ENCODE assay signal across 8 mouse cellular contexts in genomic region chr17:29326531-29327529, GRCm38 (mm10). TPM values are rescaled to one million over a fixed set of nuclear protein-coding genes. Genes with fewer than 3 reads are reported as not detected.
DNase-seq lines count a peak whose midpoint lies in the region; ATAC-seq lines count a peak whose summit lies in the region.

No protein-coding gene starts in this region.

- H3K27ac ChIP-seq in kidney, embryonic 15.5 days, result no peak overlapping the region
- H3K27ac ChIP-seq in lung, embryonic 16.5 days (ENCODE audit: low read length), result no peak overlapping the region

- intact Hi-C loops in heart, postnatal 25 days (cut with DNase I), result no loop called here

- peak overlapping the region; percentile 32 for H3K4me3 ChIP-seq in kidney, embryonic 15.5 days (replicated peaks)
- H3K4me3 ChIP-seq in lung, embryonic 16.5 days (ENCODE audit: low read length), result peak overlapping the region; percentile 34

- H3K4me2 ChIP-seq in kidney, embryonic 15.5 days, result peak overlapping the region; percentile 58
- H3K4me2 ChIP-seq in lung, embryonic 16.5 days (ENCODE audit: low read depth, low read length), result peak overlapping the region; percentile 57

- H3K9ac ChIP-seq in kidney, embryonic 15.5 days, result peak overlapping the region; percentile 37; the same call in 1 of the 2 replicates
- H3K9ac ChIP-seq in lung, embryonic 16.5 days (ENCODE audit: low read length), result peak overlapping the region; percentile 32; the same call in 1 of the 2 replicates

- H3K27me3 ChIP-seq in kidney, embryonic 15.5 days, result peaks cover 34% of the 10 kb centered on the region
- H3K27me3 ChIP-seq in lung, embryonic 16.5 days (ENCODE audit: control insufficient read depth, insufficient read depth, low read depth, low read length), result peaks cover 9% of the 10 kb centered on the region; the same call in 1 of the 2 replicates

- DNase-seq in kidney, adult 9 months, result no peak
- DNase-seq in embryo, embryonic 9.5 days (ENCODE audit: extremely low spot score), result peak; percentile 60
- DNase-seq in heart, postnatal 25 days (ENCODE audit: low spot score), result peak; percentile 35
- no peak for DNase-seq in ovary, adult 18-20 months (ENCODE audit: low spot score)
- DNase-seq in urinary bladder, postnatal 36 days (ENCODE audit: low spot score in 2 of 2), result no peak

- 19% methylated on average over 52 of the region's 52 CpGs for WGBS in kidney, embryonic 15.5 days
- WGBS in lung, embryonic 16.5 days, result 21% methylated on average over 52 of the region's 52 CpGs

- H3K9me3 ChIP-seq in kidney, embryonic 15.5 days (replicated peaks), result no peaks in the 10 kb centered on the region
- H3K9me3 ChIP-seq in lung, embryonic 16.5 days (ENCODE audit: control insufficient read depth, low read length), result no peaks in the 10 kb centered on the region

- peaks cover 43% of the 10 kb centered on the region for H3K4me1 ChIP-seq in kidney, embryonic 15.5 days
- peaks cover 9% of the 10 kb centered on the region; the same call in 1 of the 2 replicates for H3K4me1 ChIP-seq in lung, embryonic 16.5 days (replicated peaks; ENCODE audit: control insufficient read depth, insufficient read depth, low read length)

- no peak for ATAC-seq in kidney, embryonic 15.5 days (replicated peaks; ENCODE audit: low FRiP score)
- peak; percentile 26; the same call in 1 of the 2 replicates for ATAC-seq in lung, embryonic 16.5 days (ENCODE audit: low read depth)
- ATAC-seq in granulocyte monocyte progenitor cell, adult 5-6 weeks (replicated peaks; ENCODE audit: poor library complexity, severe bottlenecking), result no peak

- peaks cover 20% of the 10 kb centered on the region for H3K36me3 ChIP-seq in kidney, embryonic 15.5 days
- H3K36me3 ChIP-seq in lung, embryonic 16.5 days (ENCODE audit: control insufficient read depth, insufficient read depth, low read length), result peaks cover 8% of the 10 kb centered on the region

RNA-seq across cellular contexts. Expression of gene Pi16, which starts 9.3 kb away (rescaled TPM):
- polyA plus RNA-seq in kidney, embryonic 15.5 days (2015; fragmentation: Nextera tagmentation; extraction: Ambion mirVana), result 3.4 and 5.8 TPM in 2 replicates
- 10 to 100 TPM; 32.6 to 45.8 TPM for total RNA-seq in heart, postnatal 25 days (2021)
- polyA plus RNA-seq in lung, embryonic 16.5 days (2015; fragmentation: Nextera tagmentation; extraction: Ambion mirVana), result 2.3 and 3.5 TPM in 2 replicates
- 7.0 and 15.7 TPM in 2 replicates for total RNA-seq in granulocyte monocyte progenitor cell, adult 5-6 weeks (2014; fragmentation: Nextera tagmentation)
- 9.9 and 10.8 TPM in 2 replicates for total RNA-seq in granulocyte monocyte progenitor cell, adult 5-6 weeks (2017)

RNA-seq across cellular contexts. Expression of gene Mtch1, which starts 20.9 kb away (rescaled TPM):
- polyA plus RNA-seq in kidney, embryonic 15.5 days (2015; fragmentation: Nextera tagmentation; extraction: Ambion mirVana), result 289 and 308 TPM in 2 replicates
- total RNA-seq in heart, postnatal 25 days (2021), result 100 to 1,000 TPM; 220 TPM
- polyA plus RNA-seq in lung, embryonic 16.5 days (2015; fragmentation: Nextera tagmentation; extraction: Ambion mirVana), result 208 and 265 TPM in 2 replicates
- total RNA-seq in granulocyte monocyte progenitor cell, adult 5-6 weeks (2014; fragmentation: Nextera tagmentation), result 125 and 132 TPM in 2 replicates
- 69.5 and 74.3 TPM in 2 replicates for total RNA-seq in granulocyte monocyte progenitor cell, adult 5-6 weeks (2017)

RNA-seq across cellular contexts. Expression of gene Fgd2, which starts 33.9 kb away (rescaled TPM):
- polyA plus RNA-seq in kidney, embryonic 15.5 days (2015; fragmentation: Nextera tagmentation; extraction: Ambion mirVana), result 12.0 and 13.0 TPM in 2 replicates
- total RNA-seq in heart, postnatal 25 days (2021), result 1 to 10 TPM; 1.8 to 2.7 TPM
- polyA plus RNA-seq in lung, embryonic 16.5 days (2015; fragmentation: Nextera tagmentation; extraction: Ambion mirVana), result 21.7 and 24.0 TPM in 2 replicates
- total RNA-seq in granulocyte monocyte progenitor cell, adult 5-6 weeks (2014; fragmentation: Nextera tagmentation), result 42.8 and 70.9 TPM in 2 replicates
- total RNA-seq in granulocyte monocyte progenitor cell, adult 5-6 weeks (2017), result 23.6 and 30.5 TPM in 2 replicates

RNA-seq across cellular contexts. Expression of gene BC004004, which starts 58.2 kb away (rescaled TPM):
- polyA plus RNA-seq in kidney, embryonic 15.5 days (2015; fragmentation: Nextera tagmentation; extraction: Ambion mirVana), result 67.6 and 73.2 TPM in 2 replicates
- 100 to 1,000 TPM; 192 to 222 TPM for total RNA-seq in heart, postnatal 25 days (2021)
- polyA plus RNA-seq in lung, embryonic 16.5 days (2015; fragmentation: Nextera tagmentation; extraction: Ambion mirVana), result 82.2 and 87.7 TPM in 2 replicates
- total RNA-seq in granulocyte monocyte progenitor cell, adult 5-6 weeks (2014; fragmentation: Nextera tagmentation), result 97.2 and 127 TPM in 2 replicates
- total RNA-seq in granulocyte monocyte progenitor cell, adult 5-6 weeks (2017), result 67.3 and 108 TPM in 2 replicates

Comparison
In these comparisons a context has a peak if more than half of its experiments do, and no peak if none do; other contexts are left out.
1. DNase-seq: peak in embryo, embryonic 9.5 days (single experiment) and heart, postnatal 25 days (single experiment); none in kidney, adult 9 months (single experiment), ovary, adult 18-20 months (single experiment) and urinary bladder, postnatal 36 days (0 of 2).
2. RNA of gene Fgd2, which starts 33.9 kb away (total RNA-seq): 23.6 to 70.9 TPM in granulocyte monocyte progenitor cell, adult 5-6 weeks; 1.8 to 2.7 TPM in heart, postnatal 25 days; every median in the first group is over 4 times any median in the second.